Mouse (Mus musculus) lung, postnatal 0 days (tissue): ENCODE results near the gene Cyp2j13.

Experiments
- CTCF ChIP-seq: IDR thresholded peaks from 2 replicates; pipeline ENCODE4 v1.5.1; 2016; ENCODE audit warnings: antibody characterized with exemption, mild to moderate bottlenecking
- EP300 ChIP-seq: IDR thresholded peaks from 2 replicates; pipeline ENCODE4 v1.6.1; 2016; ENCODE audit warnings: antibody characterized with exemption, mild to moderate bottlenecking, control low read depth

- peak; percentile 55 for TF ChIP-seq CTCF
- no peak for TF ChIP-seq EP300
Measured at GRCm38 (mm10) chr4:96022803-96023202, 54.5 kb downstream of the Cyp2j13 start.
